Comparison of ENCODE assay signal across 8 mouse cellular contexts in the genomic region with DNA sequence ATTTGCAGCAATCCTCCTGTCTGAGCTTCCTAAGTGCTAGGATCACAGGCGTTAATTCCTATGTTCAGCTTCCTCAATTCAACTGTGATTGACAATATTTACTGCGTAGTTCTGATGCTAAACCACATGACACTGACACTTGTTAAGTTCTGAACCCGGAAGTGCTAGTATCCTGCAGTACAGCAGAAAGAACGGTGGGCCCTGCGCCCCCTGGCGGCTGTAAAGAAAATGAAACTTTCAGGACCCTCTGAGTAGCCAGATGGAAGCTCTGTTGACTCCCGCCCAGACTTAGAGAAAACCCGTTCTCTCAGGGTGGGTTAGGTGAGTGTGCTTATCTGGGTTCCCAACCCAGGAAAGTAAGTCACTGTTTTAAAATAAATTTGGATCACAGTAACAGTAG. TPM values are rescaled to one million over a fixed set of nuclear protein-coding genes. Genes with fewer than 3 reads are reported as not detected.
DNase-seq lines count a peak whose midpoint lies in the region; ATAC-seq and TF ChIP-seq lines count a peak whose summit lies in the region.

No protein-coding gene starts in this region.

- no peak overlapping the region for H3K9ac ChIP-seq in heart, embryonic 14.5 days (ENCODE audit: low read length)

- POLR2A ChIA-PET in Patski (lab: Charles Lee): no interaction called here

- DNase-seq in adrenal gland, adult 18-20 months (ENCODE audit: low spot score in 2 of 2): peak; percentile 28 to 60
- no peak for DNase-seq in adrenal gland, adult 8-10 months
- DNase-seq in Patski (ENCODE audit: low read depth, low spot score): no peak
- peak; percentile 62 for DNase-seq in embryo, embryonic 9.5 days (ENCODE audit: extremely low spot score)
- peak; percentile 62 for DNase-seq in kidney, postnatal 14 days
- peak; percentile 54 for DNase-seq in lung, postnatal 36 days
- peak; percentile 36 to 72 for DNase-seq in spleen, postnatal 10 days (ENCODE audit: low spot score in 2 of 2)

- H3K4me2 ChIP-seq in heart, embryonic 14.5 days (ENCODE audit: low read length): no peak overlapping the region

- ATAC-seq in Patski: peak; percentile 32
- ATAC-seq in heart, embryonic 14.5 days (ENCODE audit: insufficient number of reproducible peaks, insufficient read depth, low FRiP score, low read depth): peak; percentile 54; the same call in 1 of the 2 replicates

- in situ Hi-C loops in Patski (cut with MboI; ENCODE audit: low pct_unique_long_range_greater_than_20kb): loop anchor here (5.0 kb wide), 3 partner anchors 217 to 357 kb away; no protein-coding TSS in a partner anchor

- peak; percentile 90 for TF ChIP-seq CTCF in Patski (IDR thresholded peaks at IDR 0.05)

- CTCF ChIA-PET in Patski (lab: Charles Lee): interaction anchor here (0.7 to 3.4 kb wide), 17 partner anchors 8 to 374 kb away, joined by 3 to 17 read pairs (median 4); partner anchors contain the start of gene BC048403

- 13% methylated on average over 8 of the region's 8 CpGs for WGBS in heart, embryonic 14.5 days

- no peak overlapping the region for H3K4me3 ChIP-seq in heart, embryonic 14.5 days (ENCODE audit: control insufficient read depth in 1 of 2, insufficient read depth in 1 of 2, low read depth in 1 of 2, low read length in 2 of 2)

- no peaks in the 10 kb centered on the region for H3K9me3 ChIP-seq in heart, embryonic 14.5 days (ENCODE audit: control insufficient read depth, low read length)

- H3K27ac ChIP-seq in heart, embryonic 14.5 days (replicated peaks in 1 of 2; ENCODE audit: control insufficient read depth in 1 of 2, insufficient read depth in 1 of 2, low read depth in 2 of 2, low read length in 2 of 2): no peak overlapping the region

- no peaks in the 10 kb centered on the region for H3K36me3 ChIP-seq in heart, embryonic 14.5 days (ENCODE audit: control insufficient read depth, insufficient read depth, low read length)

- H3K27me3 ChIP-seq in Patski: no peaks in the 10 kb centered on the region
- H3K27me3 ChIP-seq in heart, embryonic 14.5 days (ENCODE audit: control insufficient read depth, insufficient read depth, low read length): peaks cover 7% of the 10 kb centered on the region; the same call in 1 of the 2 replicates

- no peaks in the 10 kb centered on the region for H3K4me1 ChIP-seq in heart, embryonic 14.5 days (ENCODE audit: control insufficient read depth in 2 of 2, insufficient read depth in 2 of 2, low read length in 2 of 2)

RNA-seq across cellular contexts. Expression of gene Srgap1, which starts 7.4 kb away (rescaled TPM):
- total RNA-seq in adrenal gland, adult 18-20 months (2021): 1 to 10 TPM; 1.3 to 1.5 TPM
- total RNA-seq in adrenal gland, adult 8-10 months (2022): 1 to 10 TPM; 1.2 to 2.0 (median 1.6) TPM
- polyA plus RNA-seq in Patski (2021): 17.4 TPM
- 8.4 and 9.3 TPM in 2 replicates for polyA plus RNA-seq in heart, embryonic 14.5 days (2014; fragmentation: Nextera tagmentation; extraction: Ambion mirVana)

RNA-seq across cellular contexts. Expression of gene Rxylt1, which starts 42.6 kb away (rescaled TPM):
- total RNA-seq in adrenal gland, adult 18-20 months (2021): 10 to 100 TPM; 36.6 to 37.1 TPM
- total RNA-seq in adrenal gland, adult 8-10 months (2022): 10 to 100 TPM; 36.7 to 50.4 (median 48.6) TPM
- 46.4 TPM for polyA plus RNA-seq in Patski (2021)
- polyA plus RNA-seq in heart, embryonic 14.5 days (2014; fragmentation: Nextera tagmentation; extraction: Ambion mirVana): 43.6 and 52.5 TPM in 2 replicates

Comparison
In these comparisons a context has a peak if more than half of its experiments do, and no peak if none do; other contexts are left out.
1. DNase-seq: peak in adrenal gland, adult 18-20 months (2 of 2), embryo, embryonic 9.5 days (single experiment), kidney, postnatal 14 days (single experiment), lung, postnatal 36 days (single experiment) and spleen, postnatal 10 days (2 of 2); none in adrenal gland, adult 8-10 months (single experiment) and Patski (single experiment).